Mouse (Mus musculus) ES-Bruce4 (cell line): ENCODE results near the gene Rufy1. TPM values are rescaled to one million over a fixed set of nuclear protein-coding genes. Genes with fewer than 3 reads are reported as not detected.

Experiments
- H3K27ac ChIP-seq: 2 replicates; pipeline ENCODE4 v1.5.1; 2012; ENCODE audit warnings: low read length, inconsistent platforms; ENCODE audit not compliant: insufficient read depth
- H3K27me3 ChIP-seq: 2 replicates; pipeline ENCODE4 v1.6.1; 2012; ENCODE audit warnings: mild to moderate bottlenecking, low read length, inconsistent platforms; ENCODE audit not compliant: control insufficient read depth, poor library complexity, insufficient read depth, severe bottlenecking
- H3K36me3 ChIP-seq: 2 replicates; pipeline ENCODE4 v1.6.1; 2012; ENCODE audit warnings: inconsistent platforms, mild to moderate bottlenecking, low read length, moderate library complexity; ENCODE audit not compliant: control insufficient read depth, poor library complexity, insufficient read depth, severe bottlenecking
- H3K4me1 ChIP-seq: one replicate; pipeline ENCODE4 v1.8.1; 2011; ENCODE audit warnings: low read length; ENCODE audit not compliant: control insufficient read depth, insufficient read depth
- H3K4me3 ChIP-seq: 2 replicates; pipeline ENCODE4 v1.5.1; 2011; ENCODE audit warnings: low read depth, mild to moderate bottlenecking, low read length
- H3K9ac ChIP-seq: 2 replicates; pipeline ENCODE4 v1.6.1; 2012; ENCODE audit warnings: low read depth, mild to moderate bottlenecking, inconsistent platforms; ENCODE audit not compliant: poor library complexity, severe bottlenecking
- H3K9me3 ChIP-seq: replicated peaks from 2 replicates; pipeline ENCODE4 v1.6.1; 2012; ENCODE audit warnings: mild to moderate bottlenecking, low read length, inconsistent platforms; ENCODE audit not compliant: control insufficient read depth, poor library complexity, insufficient read depth, severe bottlenecking
- CTCF ChIP-seq: IDR thresholded peaks from one replicate; pipeline ENCODE4 v1.8.1; 2011; ENCODE audit warnings: low read depth, low read length
- EP300 ChIP-seq: IDR thresholded peaks from 2 replicates; pipeline ENCODE4 v1.6.1; 2011; ENCODE audit warnings: low read depth, low read length; ENCODE audit not compliant: insufficient read depth
- POLR2A ChIP-seq: IDR thresholded peaks from one replicate; pipeline ENCODE4 v1.8.1; 2011; ENCODE audit warnings: low read length; ENCODE audit not compliant: insufficient read depth
- polyA plus RNA-seq: library from polyadenylated mRNA; stranded (reverse); fragments of >200 nt; gene quantifications from 2 replicates; pipeline ENCODE4 v1.2.4, GENCODE M21; 2011; ENCODE audit warnings: low read depth; ENCODE audit not compliant: missing spikeins, insufficient read depth, insufficient read length

Gene Rufy1
- polyA plus RNA-seq, 1 experiment: 13.0 TPM

- Histone ChIP-seq H3K27me3 (no peaks in the 10 kb centered on the region), H3K4me1 (peaks cover 2% of the 10 kb centered on the region), H3K9me3 (no peaks in the 10 kb centered on the region), H3K27ac (no peak overlapping the region), H3K4me3 (peak overlapping the region; percentile 70), H3K36me3 (no peaks in the 10 kb centered on the region; the same call in 1 of the 2 replicates), H3K9ac (peak overlapping the region; percentile 27; the same call in 1 of the 2 replicates)
- TF ChIP-seq POLR2A: no peak
- TF ChIP-seq CTCF: no peak
- TF ChIP-seq EP300: no peak
Observed at GRCm38 (mm10) chr11:50421461-50421860, 9.5 kb downstream of the Rufy1 start.

DNA sequence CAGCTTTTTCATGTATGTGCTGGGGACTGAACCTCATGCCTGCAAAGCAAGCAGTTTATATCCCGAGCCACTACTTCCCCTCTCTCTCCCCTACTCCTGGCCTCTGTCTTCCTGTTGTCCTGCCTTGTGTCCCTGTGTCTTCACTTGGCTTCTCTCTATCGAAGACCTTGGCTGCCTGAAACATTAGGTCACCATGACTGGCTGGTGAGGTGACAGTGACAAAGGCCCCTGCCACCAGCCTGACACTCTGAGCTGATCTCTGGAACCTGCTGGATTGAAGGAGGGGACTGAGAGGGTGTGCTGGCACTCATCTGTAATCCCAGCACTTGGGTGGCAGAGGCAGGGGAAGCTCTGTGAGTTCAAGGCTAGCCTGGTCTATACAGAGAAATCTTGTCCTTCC is 13.1 kb downstream of the Rufy1 start:
- Histone ChIP-seq H3K4me3 (no peak overlapping the region), H3K4me1 (peaks cover 2% of the 10 kb centered on the region), H3K9ac (no peak overlapping the region), H3K9me3 (no peaks in the 10 kb centered on the region), H3K36me3 (no peaks in the 10 kb centered on the region; the same call in 1 of the 2 replicates), H3K27me3 (no peaks in the 10 kb centered on the region), H3K27ac (no peak overlapping the region)
- TF ChIP-seq CTCF (no peak), EP300 (no peak)

DNA sequence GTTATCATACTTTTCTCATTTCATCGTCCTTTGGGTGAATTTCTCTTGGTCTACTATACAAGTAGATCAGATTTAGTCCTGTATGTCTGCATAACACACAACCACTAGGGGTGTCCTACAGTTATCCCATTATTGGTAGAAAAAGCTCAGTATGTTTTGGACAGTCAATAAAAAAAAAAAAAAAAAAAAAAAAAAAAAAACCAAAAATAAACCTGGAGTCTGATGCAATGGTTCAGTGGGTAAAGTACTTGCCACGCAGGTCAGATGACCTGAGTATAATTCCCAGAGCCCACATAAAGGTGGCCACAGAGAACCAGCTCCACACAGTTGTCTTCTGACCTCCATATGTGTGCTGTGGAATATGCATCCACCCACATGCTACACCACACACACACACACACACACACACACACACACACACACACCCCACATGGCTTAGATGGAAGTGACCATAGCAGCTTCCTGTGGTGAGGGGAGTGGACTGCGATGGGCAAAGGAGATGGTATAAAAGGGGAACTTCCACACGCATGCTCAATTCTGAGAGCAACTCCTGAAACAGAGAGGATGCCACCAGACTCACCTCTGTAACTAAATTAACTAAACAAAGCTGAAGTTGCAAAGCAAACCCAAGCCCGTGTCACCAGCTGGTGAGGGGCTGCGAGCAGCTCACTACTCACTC is 15.2 kb downstream of the Rufy1 start:
- Histone ChIP-seq H3K9ac (no peak overlapping the region), H3K9me3 (no peaks in the 10 kb centered on the region), H3K36me3 (no peaks in the 10 kb centered on the region; the same call in 1 of the 2 replicates), H3K27me3 (no peaks in the 10 kb centered on the region), H3K4me1 (no peaks in the 10 kb centered on the region), H3K4me3 (no peak overlapping the region), H3K27ac (no peak overlapping the region)
- TF ChIP-seq CTCF (no peak), EP300 (no peak), POLR2A (no peak)

DNA sequence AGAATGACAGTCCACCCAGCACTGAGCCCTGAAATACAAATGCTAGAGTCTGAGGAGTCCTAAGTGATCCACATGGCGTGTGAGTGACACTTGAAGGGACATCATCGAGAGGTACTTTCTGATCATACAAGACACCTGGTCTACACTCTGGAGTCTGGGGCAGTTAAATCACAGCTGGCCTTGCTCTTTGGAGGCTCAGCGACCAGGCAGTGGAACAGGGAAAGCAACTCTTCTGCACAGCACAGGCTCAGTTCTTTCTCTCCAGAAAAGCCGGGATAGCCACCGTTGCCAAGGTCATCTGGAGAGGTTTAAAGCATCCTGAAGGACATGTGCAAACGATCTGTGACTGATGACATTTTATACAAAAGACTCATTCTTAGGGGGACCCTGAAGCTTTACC is 23.7 kb downstream of the Rufy1 start:
- no peaks in the 10 kb centered on the region for H3K4me1 ChIP-seq
- H3K27ac ChIP-seq: no peak overlapping the region
- H3K9ac ChIP-seq: no peak overlapping the region
- no peaks in the 10 kb centered on the region for H3K9me3 ChIP-seq
- TF ChIP-seq CTCF (no peak), EP300 (no peak), POLR2A (no peak)
- no peaks in the 10 kb centered on the region for H3K27me3 ChIP-seq
- H3K36me3 ChIP-seq: no peaks in the 10 kb centered on the region
- H3K4me3 ChIP-seq: no peak overlapping the region

DNA sequence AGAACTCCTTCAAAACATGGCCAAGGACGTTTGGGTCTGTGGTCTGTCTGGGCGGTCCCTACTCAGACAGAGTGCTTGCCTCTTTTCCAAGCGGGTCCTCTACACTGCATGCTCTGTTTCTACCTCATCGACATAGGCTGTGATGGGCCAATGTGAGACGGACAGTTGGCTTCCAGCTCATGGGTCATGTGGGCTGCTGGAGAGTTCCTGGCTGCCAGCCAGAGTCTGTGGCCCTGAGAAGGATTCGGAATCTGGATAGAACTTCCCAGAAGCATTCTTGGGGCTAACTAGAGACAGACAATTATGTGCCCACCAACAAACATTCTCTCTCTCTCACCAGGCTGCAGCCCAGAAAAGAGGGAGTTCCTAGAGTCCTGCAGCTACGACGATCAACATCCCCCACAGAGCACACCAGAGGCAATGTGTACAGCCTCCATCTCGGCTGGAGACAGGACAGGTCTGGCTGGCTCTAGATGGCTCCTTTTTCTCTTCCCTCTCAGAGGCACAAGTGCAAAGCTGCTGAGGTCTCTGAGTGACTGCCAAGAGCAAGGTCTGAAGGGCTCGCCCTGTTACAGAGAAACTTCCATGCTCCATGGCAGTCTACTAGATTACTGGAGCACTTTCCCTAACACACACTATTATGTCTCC is 27.4 kb downstream of the Rufy1 start:
- Histone ChIP-seq H3K9me3 (no peaks in the 10 kb centered on the region), H3K27ac (no peak overlapping the region), H3K36me3 (no peaks in the 10 kb centered on the region), H3K27me3 (no peaks in the 10 kb centered on the region), H3K9ac (no peak overlapping the region), H3K4me3 (no peak overlapping the region), H3K4me1 (no peaks in the 10 kb centered on the region)
- no peak for TF ChIP-seq CTCF
- no peak for TF ChIP-seq EP300
- TF ChIP-seq POLR2A: no peak

GRCm38 (mm10) chr11:50402481-50402880 is 28.4 kb downstream of the Rufy1 start:
- Histone ChIP-seq H3K27me3 (no peaks in the 10 kb centered on the region), H3K36me3 (no peaks in the 10 kb centered on the region), H3K9me3 (no peaks in the 10 kb centered on the region), H3K9ac (no peak overlapping the region), H3K4me3 (no peak overlapping the region), H3K4me1 (no peaks in the 10 kb centered on the region), H3K27ac (no peak overlapping the region)
- no peak for TF ChIP-seq POLR2A
